Comparison of ENCODE assay signal across 8 mouse cellular contexts in the genomic region with DNA sequence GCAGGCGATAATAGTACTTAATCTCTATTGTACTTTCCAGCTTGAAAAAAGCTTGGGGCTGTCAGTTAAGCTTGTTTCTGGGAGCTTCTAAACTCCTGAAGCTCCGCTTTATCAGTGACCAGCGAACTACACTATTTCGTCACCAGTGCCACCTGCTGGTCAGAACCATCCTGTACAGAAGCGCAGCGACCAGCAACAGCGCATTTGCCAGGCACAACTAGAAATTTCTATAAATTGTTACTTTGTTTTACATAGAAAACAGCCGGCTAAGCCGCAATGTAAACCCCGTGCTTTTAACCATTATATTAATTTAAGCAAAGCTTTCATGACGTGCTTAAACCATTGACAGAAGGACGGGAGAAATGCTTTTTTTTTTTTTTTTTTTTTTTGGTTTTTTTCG. TPM values are rescaled to one million over a fixed set of nuclear protein-coding genes. Genes with fewer than 3 reads are reported as not detected.
A peak's percentile ranks its signal among the peaks of the same experiment; 100 is the strongest.
DNase-seq lines count a peak whose midpoint lies in the region; ATAC-seq and TF ChIP-seq lines count a peak whose summit lies in the region.

No protein-coding gene starts in this region.

- DNase-seq in 416B (ENCODE audit: low read depth) = peak; percentile 61
- DNase-seq in adipocyte (ENCODE audit: low spot score) = peak; percentile 87
- DNase-seq in embryo, embryonic 11.5 days (ENCODE audit: low read depth, low spot score) = peak; percentile 73
- peak; percentile 94 for DNase-seq in kidney, postnatal 0 days (ENCODE audit: low spot score)
- DNase-seq in natural killer cell, adult 2 months (ENCODE audit: low spot score in 2 of 2) = peak; percentile 44 to 64

- H3K27me3 ChIP-seq in heart, embryonic 13.5 days (replicated peaks) = peaks cover 15% of the 10 kb centered on the region
- H3K27me3 ChIP-seq in kidney, postnatal 0 days (ENCODE audit: insufficient read depth, low read length) = no peaks in the 10 kb centered on the region
- H3K27me3 ChIP-seq in liver, embryonic 12.5 days (replicated peaks) = peaks cover 13% of the 10 kb centered on the region
- H3K27me3 ChIP-seq in stomach, embryonic 16.5 days (ENCODE audit: control insufficient read depth, insufficient read depth, low read length) = no peaks in the 10 kb centered on the region; the same call in 1 of the 2 replicates

- ATAC-seq in heart, embryonic 13.5 days (ENCODE audit: extremely low read depth, insufficient number of reproducible peaks, low FRiP score, low TSS enrichment) = no peak
- ATAC-seq in kidney, postnatal 0 days (replicated peaks; ENCODE audit: low FRiP score, low read depth) = no peak
- 0 out of 2 replicates have a peak, but pooled peaks have one; percentile 55 for ATAC-seq in liver, embryonic 12.5 days
- ATAC-seq in stomach, embryonic 16.5 days (ENCODE audit: insufficient read depth, low FRiP score) = no peak

- 3% methylated on average over 13 of the region's 13 CpGs for WGBS in heart, embryonic 13.5 days
- 3% methylated on average over 13 of the region's 13 CpGs for WGBS in kidney, postnatal 0 days
- WGBS in liver, embryonic 12.5 days (ENCODE audit: insufficient replicate concordance) = 2% methylated on average over 13 of the region's 13 CpGs
- 4% methylated on average over 13 of the region's 13 CpGs for WGBS in stomach, embryonic 16.5 days

- peak overlapping the region; percentile 67 for H3K4me3 ChIP-seq in heart, embryonic 13.5 days
- H3K4me3 ChIP-seq in kidney, postnatal 0 days (replicated peaks; ENCODE audit: low read depth, low read length) = peak overlapping the region; percentile 54
- H3K4me3 ChIP-seq in liver, embryonic 12.5 days = peak overlapping the region; percentile 65
- H3K4me3 ChIP-seq in stomach, embryonic 16.5 days (replicated peaks; ENCODE audit: low read length) = peak overlapping the region; percentile 51

- peak; percentile 81 for TF ChIP-seq CTCF in kidney, postnatal 0 days (IDR thresholded peaks at IDR 0.05; ENCODE audit: low read depth)

- H3K9ac ChIP-seq in heart, embryonic 13.5 days = no peak overlapping the region
- no peak overlapping the region for H3K9ac ChIP-seq in kidney, postnatal 0 days (ENCODE audit: low read depth, low read length)
- 0 out of 2 replicates have a peak overlapping the region, but pooled peaks have one; percentile 22 for H3K9ac ChIP-seq in liver, embryonic 12.5 days
- H3K9ac ChIP-seq in stomach, embryonic 16.5 days (ENCODE audit: low read length) = no peak overlapping the region

- H3K36me3 ChIP-seq in heart, embryonic 13.5 days = peaks cover 33% of the 10 kb centered on the region
- H3K36me3 ChIP-seq in kidney, postnatal 0 days (ENCODE audit: insufficient read depth, low read length) = peaks cover 10% of the 10 kb centered on the region
- peaks cover 22% of the 10 kb centered on the region for H3K36me3 ChIP-seq in liver, embryonic 12.5 days
- H3K36me3 ChIP-seq in stomach, embryonic 16.5 days (ENCODE audit: control insufficient read depth, insufficient read depth, low read length) = peaks cover 13% of the 10 kb centered on the region; the same call in 1 of the 2 replicates

- peak overlapping the region; percentile 94 for H3K4me2 ChIP-seq in heart, embryonic 13.5 days
- peak overlapping the region; percentile 96 for H3K4me2 ChIP-seq in kidney, postnatal 0 days (ENCODE audit: low read length)
- peak overlapping the region; percentile 95 for H3K4me2 ChIP-seq in liver, embryonic 12.5 days
- H3K4me2 ChIP-seq in stomach, embryonic 16.5 days (ENCODE audit: low read depth, low read length) = peak overlapping the region; percentile 74

- no peak overlapping the region for H3K27ac ChIP-seq in heart, embryonic 13.5 days (replicated peaks)
- H3K27ac ChIP-seq in kidney, postnatal 0 days = no peak overlapping the region
- H3K27ac ChIP-seq in liver, embryonic 12.5 days = no peak overlapping the region
- no peak overlapping the region for H3K27ac ChIP-seq in stomach, embryonic 16.5 days (ENCODE audit: low read length)

- H3K9me3 ChIP-seq in heart, embryonic 13.5 days = peaks cover 11% of the 10 kb centered on the region
- H3K9me3 ChIP-seq in kidney, postnatal 0 days (replicated peaks; ENCODE audit: low read length) = no peaks in the 10 kb centered on the region; the same call in 1 of the 2 replicates
- 0 out of 2 replicates have a peak, but pooled peaks cover 14% of the 10 kb centered on the region for H3K9me3 ChIP-seq in liver, embryonic 12.5 days (replicated peaks)
- H3K9me3 ChIP-seq in stomach, embryonic 16.5 days (replicated peaks; ENCODE audit: control insufficient read depth, low read length) = peaks cover 4% of the 10 kb centered on the region; the same call in 1 of the 2 replicates

- peaks cover 9% of the 10 kb centered on the region for H3K4me1 ChIP-seq in heart, embryonic 13.5 days
- 0 out of 2 replicates have a peak, but pooled peaks cover 4% of the 10 kb centered on the region for H3K4me1 ChIP-seq in kidney, postnatal 0 days (replicated peaks; ENCODE audit: insufficient read depth, low read length)
- peaks cover 22% of the 10 kb centered on the region for H3K4me1 ChIP-seq in liver, embryonic 12.5 days
- 0 out of 2 replicates have a peak, but pooled peaks cover 5% of the 10 kb centered on the region for H3K4me1 ChIP-seq in stomach, embryonic 16.5 days (ENCODE audit: control insufficient read depth, insufficient read depth, low read length)

RNA-seq across cellular contexts. Expression of gene Sec31b, which starts 0.9 kb away (rescaled TPM):
- 0.96 and 0.98 TPM in 2 replicates for polyA plus RNA-seq in heart, embryonic 13.5 days (2015; fragmentation: Nextera tagmentation; extraction: Ambion mirVana)
- polyA plus RNA-seq in kidney, postnatal 0 days (2015; fragmentation: Nextera tagmentation; extraction: Ambion mirVana) = 1.0 and 1.2 TPM in 2 replicates
- polyA plus RNA-seq in liver, embryonic 12.5 days (2016; fragmentation: Nextera tagmentation; extraction: Ambion mirVana) = 0.36 and 0.38 TPM in 2 replicates
- polyA plus RNA-seq in stomach, embryonic 16.5 days (2015; fragmentation: Nextera tagmentation; extraction: Ambion mirVana) = 0.75 and 0.92 TPM in 2 replicates

RNA-seq across cellular contexts. Expression of gene Gm20538, which starts 7.9 kb away (rescaled TPM):
- not detected in 2 replicates for polyA plus RNA-seq in heart, embryonic 13.5 days (2015; fragmentation: Nextera tagmentation; extraction: Ambion mirVana)
- 1.2 TPM in 1 of 2 replicates, not detected in the other for polyA plus RNA-seq in kidney, postnatal 0 days (2015; fragmentation: Nextera tagmentation; extraction: Ambion mirVana)
- polyA plus RNA-seq in liver, embryonic 12.5 days (2016; fragmentation: Nextera tagmentation; extraction: Ambion mirVana) = not detected in 2 replicates
- 0.97 TPM in 1 of 2 replicates, not detected in the other for polyA plus RNA-seq in stomach, embryonic 16.5 days (2015; fragmentation: Nextera tagmentation; extraction: Ambion mirVana)

RNA-seq across cellular contexts. Expression of gene Ndufb8, which starts 10.5 kb away (rescaled TPM):
- polyA plus RNA-seq in heart, embryonic 13.5 days (2015; fragmentation: Nextera tagmentation; extraction: Ambion mirVana) = 887 and 1,052 TPM in 2 replicates
- polyA plus RNA-seq in kidney, postnatal 0 days (2015; fragmentation: Nextera tagmentation; extraction: Ambion mirVana) = 963 and 1,015 TPM in 2 replicates
- 381 and 395 TPM in 2 replicates for polyA plus RNA-seq in liver, embryonic 12.5 days (2016; fragmentation: Nextera tagmentation; extraction: Ambion mirVana)
- 524 and 535 TPM in 2 replicates for polyA plus RNA-seq in stomach, embryonic 16.5 days (2015; fragmentation: Nextera tagmentation; extraction: Ambion mirVana)

RNA-seq across cellular contexts. Expression of gene Hif1an, which starts 17.9 kb away (rescaled TPM):
- polyA plus RNA-seq in heart, embryonic 13.5 days (2015; fragmentation: Nextera tagmentation; extraction: Ambion mirVana) = 23.5 and 23.9 TPM in 2 replicates
- 16.4 and 18.0 TPM in 2 replicates for polyA plus RNA-seq in kidney, postnatal 0 days (2015; fragmentation: Nextera tagmentation; extraction: Ambion mirVana)
- 18.0 and 18.3 TPM in 2 replicates for polyA plus RNA-seq in liver, embryonic 12.5 days (2016; fragmentation: Nextera tagmentation; extraction: Ambion mirVana)
- 30.7 and 32.1 TPM in 2 replicates for polyA plus RNA-seq in stomach, embryonic 16.5 days (2015; fragmentation: Nextera tagmentation; extraction: Ambion mirVana)

RNA-seq across cellular contexts. Expression of gene Wnt8b, which starts 51.5 kb away (rescaled TPM):
- polyA plus RNA-seq in heart, embryonic 13.5 days (2015; fragmentation: Nextera tagmentation; extraction: Ambion mirVana) = not detected in 2 replicates
- 0.88 and 1.8 TPM in 2 replicates for polyA plus RNA-seq in kidney, postnatal 0 days (2015; fragmentation: Nextera tagmentation; extraction: Ambion mirVana)
- not detected in 2 replicates for polyA plus RNA-seq in liver, embryonic 12.5 days (2016; fragmentation: Nextera tagmentation; extraction: Ambion mirVana)
- not detected in 2 replicates for polyA plus RNA-seq in stomach, embryonic 16.5 days (2015; fragmentation: Nextera tagmentation; extraction: Ambion mirVana)
